Mouse (Mus musculus): ENCODE results near the gene 1700012B07Rik.

Gene 1700012B07Rik

GRCm38 (mm10) chr11:109797531-109797930, 30.3 kb downstream of the 1700012B07Rik start:
- no peak for TF ChIP-seq GATA4 (IDR thresholded peaks at IDR 0.05; ENCODE audit: insufficient replicate concordance, low read length)

- no peak for TF ChIP-seq GATA4 (IDR thresholded peaks at IDR 0.05; ENCODE audit: insufficient replicate concordance, low read length)
Measured at GRCm38 (mm10) chr11:109795536-109795935, 32.3 kb downstream of the 1700012B07Rik start.

GRCm38 (mm10) chr11:109793578-109793977, 34.3 kb downstream of the 1700012B07Rik start:
- no peak for TF ChIP-seq GATA4 (IDR thresholded peaks at IDR 0.05; ENCODE audit: insufficient replicate concordance, low read length)

- TF ChIP-seq GATA4 (IDR thresholded peaks at IDR 0.05; ENCODE audit: insufficient replicate concordance, low read length): no peak
Measured at GRCm38 (mm10) chr11:109792401-109792997, 35.3 kb downstream of the 1700012B07Rik start.

GRCm38 (mm10) chr11:109791965-109792364, 35.9 kb downstream of the 1700012B07Rik start:
- TF ChIP-seq GATA4 (IDR thresholded peaks at IDR 0.05; ENCODE audit: insufficient replicate concordance, low read length): no peak

DNA sequence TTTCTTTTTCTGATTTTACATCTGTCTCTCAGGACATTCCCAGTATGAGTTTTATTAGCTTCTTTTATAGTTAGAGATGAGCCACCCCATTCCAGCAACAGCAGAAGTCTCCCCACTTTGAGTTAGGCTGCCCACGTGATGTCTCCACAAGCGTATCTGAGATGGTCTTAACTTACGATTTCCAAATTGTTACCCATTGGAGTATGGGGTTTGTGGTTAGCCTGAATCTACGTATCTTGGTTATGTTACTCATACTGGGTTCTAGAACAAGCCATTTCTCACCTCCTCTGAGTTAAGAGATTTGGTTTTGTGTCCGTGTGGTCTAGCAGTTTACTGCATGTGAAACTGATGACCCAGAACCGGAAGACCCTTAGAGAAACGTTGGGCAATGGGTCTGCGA, 37.6 kb downstream of the 1700012B07Rik start:
- TF ChIP-seq GATA4 (IDR thresholded peaks at IDR 0.05; ENCODE audit: insufficient replicate concordance, low read length): no peak

GRCm38 (mm10) chr11:109785392-109785791, 42.5 kb downstream of the 1700012B07Rik start:
- no peak for TF ChIP-seq GATA4 (IDR thresholded peaks at IDR 0.05; ENCODE audit: insufficient replicate concordance, low read length)

DNA sequence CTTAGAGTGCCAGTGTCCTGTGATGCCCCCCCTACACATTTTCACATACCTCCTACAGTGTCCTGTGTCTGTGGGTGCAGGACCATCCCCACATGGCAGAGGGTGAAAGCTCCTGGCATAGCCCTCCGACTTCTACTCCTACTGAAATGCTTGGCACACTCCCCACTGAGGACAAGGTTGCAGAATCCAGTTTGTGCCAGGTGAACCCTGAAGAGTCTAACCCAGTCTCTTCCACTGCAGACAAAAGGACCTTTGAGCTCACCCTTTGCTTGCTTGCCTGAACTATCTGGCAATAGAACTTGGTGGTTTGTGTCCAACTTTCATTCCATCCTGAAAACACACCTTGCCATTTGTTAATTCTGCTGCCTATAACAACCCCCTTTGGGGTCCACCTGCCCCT, 56.5 kb downstream of the 1700012B07Rik start:
- TF ChIP-seq GATA4 (IDR thresholded peaks at IDR 0.05; ENCODE audit: insufficient replicate concordance, low read length): no peak

DNA sequence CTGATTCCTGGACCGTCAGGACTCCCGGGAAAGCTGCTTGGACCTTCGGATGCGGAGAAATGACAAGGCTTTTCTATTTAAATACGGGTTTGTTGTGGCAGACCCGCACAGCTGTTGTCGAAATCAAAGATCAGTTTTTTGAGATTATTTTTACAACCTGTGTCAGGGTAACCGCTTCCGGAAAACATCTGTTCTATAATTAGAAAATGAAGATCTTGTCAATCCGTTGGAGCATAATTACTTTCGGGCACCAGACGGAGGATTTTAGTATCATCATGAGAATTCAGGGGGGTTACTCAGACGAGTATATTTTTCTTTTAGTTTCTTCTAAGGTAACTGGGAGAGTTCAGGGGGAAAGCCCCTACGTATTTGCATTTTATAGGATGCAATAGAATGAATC, 57.7 kb downstream of the 1700012B07Rik start:
- no peak for TF ChIP-seq GATA4 (IDR thresholded peaks at IDR 0.05; ENCODE audit: insufficient replicate concordance, low read length)

DNA sequence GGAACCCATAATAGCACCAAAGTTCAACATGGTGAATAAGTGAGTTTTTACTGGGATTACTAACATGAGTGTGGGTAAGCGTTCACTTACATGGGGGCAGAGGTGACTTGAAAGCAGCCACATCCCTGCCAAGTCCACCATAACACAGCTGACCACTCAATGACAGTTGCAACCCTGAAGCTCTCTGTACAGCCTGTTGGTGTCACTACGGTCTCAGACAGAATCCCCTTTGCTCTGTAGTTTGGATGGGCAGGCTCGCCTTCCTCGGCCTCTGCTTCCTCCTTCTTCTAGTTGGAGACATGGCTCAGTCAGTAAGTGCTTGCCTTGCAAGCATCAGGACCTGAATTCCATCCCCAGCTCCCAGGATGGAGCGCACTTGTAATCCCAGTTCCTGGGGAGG, 58.8 kb downstream of the 1700012B07Rik start:
- no peak for TF ChIP-seq GATA4 (IDR thresholded peaks at IDR 0.05; ENCODE audit: insufficient replicate concordance, low read length)

- TF ChIP-seq GATA4 (IDR thresholded peaks at IDR 0.05; ENCODE audit: insufficient replicate concordance, low read length): no peak
Measured at GRCm38 (mm10) chr11:109760063-109760462, 67.8 kb downstream of the 1700012B07Rik start.

GRCm38 (mm10) chr11:109758616-109759215, 69.1 kb downstream of the 1700012B07Rik start:
- no peak for TF ChIP-seq GATA4 (IDR thresholded peaks at IDR 0.05; ENCODE audit: insufficient replicate concordance, low read length)

DNA sequence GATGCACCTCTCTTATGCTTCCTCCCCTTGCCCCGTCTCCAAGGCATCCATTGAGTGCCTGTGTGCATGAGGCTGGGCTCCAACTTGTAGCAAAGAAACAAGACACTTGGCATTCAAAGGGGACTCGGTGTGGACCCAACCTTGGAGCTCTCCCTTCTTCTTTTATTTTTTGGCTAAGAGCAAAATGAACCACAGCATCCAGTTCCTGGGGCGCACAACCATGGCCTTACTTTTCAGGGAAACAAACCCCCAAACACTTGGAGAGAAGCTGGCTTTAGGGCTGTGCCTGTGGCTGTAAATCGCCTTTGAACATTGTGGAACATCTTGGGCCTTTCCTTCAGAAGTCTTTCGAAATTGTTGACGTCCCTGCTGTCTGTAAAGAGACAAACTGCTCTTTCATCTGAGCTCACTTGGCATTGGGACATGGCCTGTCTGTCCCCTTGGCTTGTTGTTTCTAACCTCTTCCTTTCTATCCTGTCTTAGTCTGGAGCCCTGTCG, 73.7 kb downstream of the 1700012B07Rik start:
- TF ChIP-seq GATA4 (IDR thresholded peaks at IDR 0.05; ENCODE audit: insufficient replicate concordance, low read length): no peak

GRCm38 (mm10) chr11:109751636-109752603, 75.9 kb downstream of the 1700012B07Rik start:
- no peak for TF ChIP-seq GATA4 (IDR thresholded peaks at IDR 0.05; ENCODE audit: insufficient replicate concordance, low read length)

- TF ChIP-seq GATA4 (IDR thresholded peaks at IDR 0.05; ENCODE audit: insufficient replicate concordance, low read length): no peak
Measured at GRCm38 (mm10) chr11:109745210-109745609, 82.6 kb downstream of the 1700012B07Rik start.

DNA sequence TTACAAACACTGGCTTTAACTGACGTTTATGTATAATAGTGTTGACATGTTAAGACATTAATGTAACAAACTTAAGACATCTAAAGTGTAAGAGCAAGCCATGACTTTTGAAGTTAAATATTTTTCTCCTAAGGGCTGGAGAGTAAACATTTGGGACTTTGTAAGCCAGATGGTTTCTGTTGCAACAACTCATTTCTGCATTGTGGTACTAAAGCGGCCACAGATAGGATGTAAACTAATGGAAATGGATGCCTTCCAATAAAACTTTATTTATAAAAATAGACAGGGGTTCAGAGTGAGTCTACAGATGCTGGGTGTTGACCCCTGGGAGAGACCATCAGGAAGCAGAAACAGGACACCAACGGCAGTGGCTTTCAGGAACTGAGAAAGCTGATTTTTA, 89.9 kb downstream of the 1700012B07Rik start:
- TF ChIP-seq GATA4 (IDR thresholded peaks at IDR 0.05; ENCODE audit: insufficient replicate concordance, low read length): no peak
